Mouse (Mus musculus) cerebellum, adult 18-20 months (tissue): ENCODE data around the gene Zfp69.
A peak's percentile ranks its signal among the peaks of the same experiment; 100 is the strongest.

Experiments used
- DNase-seq, 2 experiments: peaks; one replicate each; pipeline ENCODE4 v3.0.0; 2021

The Zfp69 gene

DNA sequence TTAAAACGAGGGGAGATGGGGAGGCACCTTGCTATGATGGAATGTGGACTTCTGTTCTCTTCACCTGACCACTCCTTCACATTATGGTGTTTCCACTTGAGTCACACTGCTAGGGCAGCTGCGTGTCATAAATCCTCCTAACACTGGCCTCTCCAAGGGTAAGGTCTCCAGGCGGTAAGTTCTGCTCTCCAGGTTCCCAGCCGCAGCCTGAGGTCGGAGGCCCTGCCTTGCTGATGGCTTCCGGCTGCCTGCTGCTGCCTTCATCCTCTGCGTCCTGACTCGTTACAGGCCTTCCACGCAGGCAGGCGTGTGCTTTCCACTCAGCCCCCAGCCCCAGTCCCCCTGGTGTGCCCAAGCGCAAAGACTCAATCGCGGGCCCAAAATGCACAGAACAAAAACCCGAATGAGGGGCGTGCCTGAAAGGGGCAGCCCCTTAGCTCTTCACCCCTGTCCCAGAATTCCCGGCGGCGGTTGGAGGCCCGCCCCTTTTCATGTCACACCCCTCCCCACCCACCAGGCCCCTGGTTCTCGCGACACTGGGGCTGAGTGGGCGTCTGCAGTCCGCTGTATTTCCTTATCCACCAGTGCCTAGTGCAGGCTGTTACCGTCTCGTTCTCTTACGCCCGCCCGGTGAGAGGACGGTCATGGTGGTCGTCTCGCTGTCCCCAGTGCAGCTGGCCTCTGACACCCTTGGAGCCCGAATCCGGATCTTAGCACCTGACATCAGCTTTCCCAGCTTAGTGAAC is 26.8 kb downstream of the Zfp69 start, which contains the start of gene Exo5:
Gene Exo5 (minus strand): TSS at position 464 of the 746 bp plus-strand sequence.
- peak; percentile 77 for DNase-seq

DNA sequence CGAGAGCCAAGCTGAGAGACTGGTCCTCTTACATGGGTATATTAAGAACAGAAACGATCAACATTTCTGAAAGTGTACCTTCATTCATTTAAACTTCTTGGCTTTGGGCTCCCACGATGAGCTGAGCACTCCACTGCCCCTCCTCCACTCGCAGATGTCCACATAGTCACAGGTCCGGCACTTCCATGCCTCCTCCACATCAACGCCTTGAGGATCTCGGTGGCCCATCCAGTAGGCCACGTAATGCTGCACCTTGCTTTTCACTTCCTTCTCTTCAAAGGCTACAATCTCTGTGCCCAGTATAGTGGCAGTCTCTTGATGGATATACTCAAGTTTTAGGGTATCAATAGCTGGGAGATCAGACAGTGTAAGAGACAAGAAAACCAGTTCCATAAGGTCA is 30.0 kb downstream of the Zfp69 start:
- no peak for DNase-seq

DNA sequence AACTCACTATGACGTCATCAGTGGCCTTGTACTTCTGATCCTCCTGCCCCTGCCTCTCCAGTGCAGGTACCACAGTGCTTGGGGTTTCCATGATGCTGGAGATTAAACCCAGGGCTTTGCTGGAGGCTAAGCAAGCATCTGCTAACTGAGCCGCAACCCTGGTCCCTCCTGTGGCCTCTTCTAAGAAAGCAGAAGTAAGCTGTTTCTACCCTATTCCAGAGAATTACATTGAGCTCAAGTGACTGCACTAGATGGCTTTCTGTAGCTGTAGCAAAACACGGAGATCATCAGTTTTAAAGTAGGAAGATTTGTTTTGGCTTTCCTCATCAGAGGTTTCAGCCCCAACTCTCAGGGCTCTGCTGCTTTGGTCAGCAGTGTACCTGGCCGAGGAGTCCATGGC is 37.0 kb downstream of the Zfp69 start:
- no peak for DNase-seq

DNA sequence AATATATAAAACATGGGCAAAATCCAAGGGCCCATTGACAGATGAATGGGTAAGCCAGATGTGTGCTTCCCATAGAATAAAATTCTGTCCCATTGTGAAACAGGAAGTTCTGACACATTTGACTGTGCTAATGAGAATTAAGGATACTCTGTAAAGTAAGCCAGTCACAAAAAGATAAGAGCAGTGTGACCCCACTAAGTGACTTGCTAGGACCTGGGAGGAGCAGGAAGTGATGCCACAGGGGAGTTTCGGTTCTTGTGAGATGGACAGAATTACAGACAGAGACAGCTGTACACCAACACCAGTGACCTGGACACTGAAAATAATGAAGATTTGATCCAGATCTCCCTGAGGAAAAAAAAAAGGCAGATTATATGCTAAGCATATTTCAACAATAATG is 37.6 kb downstream of the Zfp69 start:
- DNase-seq = no peak

DNA sequence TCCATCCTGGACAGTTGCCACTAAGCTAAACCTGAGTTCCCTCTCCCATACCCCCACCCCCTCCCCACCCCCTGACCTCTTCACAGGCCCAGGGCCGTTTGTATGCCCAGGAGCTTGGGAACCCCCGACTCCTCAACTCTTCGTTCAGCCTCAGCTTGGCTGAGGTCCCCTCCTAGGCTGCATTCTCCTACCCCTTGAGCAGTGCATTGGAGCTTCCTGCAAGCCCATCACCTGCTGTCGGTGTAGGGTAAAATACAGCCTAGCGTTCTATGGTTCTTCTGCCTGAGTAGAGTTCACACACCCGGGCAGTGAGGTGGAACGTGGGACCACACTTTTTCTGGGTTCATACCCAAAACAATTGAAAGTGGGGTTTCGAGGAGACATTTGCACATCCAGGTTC is 38.1 kb downstream of the Zfp69 start:
- no peak for DNase-seq

DNA sequence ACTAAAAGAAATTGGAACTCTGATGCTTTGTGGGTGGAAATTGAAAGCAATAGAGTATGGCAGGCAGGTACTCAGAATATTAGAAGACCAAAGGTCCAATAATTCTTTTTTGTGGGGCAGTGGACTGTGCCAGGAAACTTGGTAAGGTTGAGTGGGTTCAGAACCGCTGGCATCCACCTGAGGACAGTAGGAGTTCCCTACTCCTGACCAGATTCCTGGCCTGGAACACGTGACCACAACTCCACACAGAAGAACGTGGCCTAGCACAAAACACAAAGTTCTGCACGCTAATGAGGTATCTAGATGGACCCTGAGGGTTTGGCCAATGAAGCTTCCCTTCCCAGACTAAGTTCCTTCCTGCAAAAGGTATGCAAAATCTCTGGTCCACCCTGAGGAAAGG is 38.6 kb downstream of the Zfp69 start:
- no peak for DNase-seq

DNA sequence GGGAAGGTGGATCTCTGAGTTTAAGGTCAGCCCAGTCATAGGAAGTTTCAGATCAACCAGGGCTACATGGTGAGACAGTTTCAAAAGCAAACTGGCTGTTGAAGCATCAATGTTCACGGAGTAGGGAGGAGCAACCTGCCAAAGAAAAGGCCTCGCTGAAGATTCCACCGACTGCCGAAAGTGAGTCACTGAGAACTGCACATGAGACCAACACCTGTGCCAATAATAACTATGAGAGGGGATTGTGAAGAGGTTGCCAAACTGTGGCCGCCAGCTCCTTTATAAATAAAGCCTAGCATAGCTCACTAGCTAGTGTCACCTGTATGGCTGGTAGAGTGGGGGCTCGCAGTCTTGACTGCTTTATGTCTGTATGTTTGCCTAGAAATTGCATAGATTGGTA is 40.4 kb downstream of the Zfp69 start:
- peak in 1 of 2 experiments; percentile 16 for DNase-seq

DNA sequence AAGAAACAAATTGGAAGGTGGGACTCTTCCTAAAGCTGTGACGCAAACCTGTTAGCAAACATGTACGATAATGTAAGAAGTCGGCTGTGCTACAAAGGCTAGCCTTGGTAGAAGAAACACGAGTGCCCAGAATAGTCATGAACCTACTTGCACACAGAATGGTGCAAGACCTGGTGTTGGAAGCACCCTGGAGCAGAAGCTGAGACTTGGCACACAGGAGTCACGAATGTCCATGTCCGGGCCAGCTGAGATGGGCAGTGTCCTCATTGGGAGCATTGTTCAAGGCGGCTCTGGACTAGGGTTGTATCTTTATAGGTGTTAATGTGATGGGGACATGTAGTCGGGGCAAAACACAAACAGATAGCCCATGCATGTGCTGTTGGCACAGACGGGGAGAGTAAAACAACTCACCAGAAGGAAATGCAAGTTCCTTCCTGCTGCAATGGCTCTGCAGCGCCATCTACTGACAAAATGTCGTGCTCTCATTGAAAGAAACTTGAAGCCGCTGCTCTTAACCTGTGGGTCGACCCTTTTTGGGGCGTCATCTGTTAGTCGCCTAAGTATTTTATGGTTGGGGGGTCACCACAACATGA is 41.8 kb downstream of the Zfp69 start:
- peak; percentile 68 to 83 for DNase-seq

DNA sequence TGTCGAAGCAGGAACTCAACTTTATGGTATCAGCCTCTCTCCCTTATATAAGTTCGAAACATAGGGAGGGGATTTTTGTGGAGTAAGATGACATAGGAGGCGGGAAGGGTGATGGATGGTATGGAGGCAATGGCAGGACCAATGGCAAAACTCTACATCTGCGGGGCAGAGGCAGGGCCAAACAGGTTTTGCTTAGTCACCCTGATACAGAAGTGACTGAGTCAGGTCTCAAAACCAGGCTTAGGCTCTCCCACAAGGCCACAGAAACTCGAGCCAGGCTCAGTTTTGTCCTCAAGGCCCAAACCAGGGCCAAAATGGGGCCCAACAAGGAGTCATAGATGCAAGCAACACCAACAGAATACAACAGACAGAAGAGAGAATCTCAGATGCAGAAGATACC is 45.9 kb downstream of the Zfp69 start:
- no peak for DNase-seq

DNA sequence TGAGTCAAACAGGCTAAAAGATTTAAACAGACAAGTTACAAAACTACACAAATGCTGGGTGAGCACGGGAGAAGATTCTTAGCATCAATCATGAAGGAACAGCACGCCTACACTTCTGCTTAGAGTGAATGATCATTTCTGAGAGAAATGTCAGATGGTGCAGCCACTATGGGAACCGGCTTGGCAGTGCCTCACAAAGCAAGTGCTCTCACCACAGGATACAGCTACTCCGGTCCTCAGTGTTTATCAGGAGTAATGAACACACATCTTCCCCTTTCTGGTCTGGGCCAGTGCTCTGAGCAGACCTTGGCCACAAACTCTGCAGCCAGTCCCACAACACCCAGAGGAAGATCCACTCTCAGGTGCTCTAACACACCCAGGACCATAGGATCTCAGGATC is 47.0 kb downstream of the Zfp69 start:
- peak in 1 of 2 experiments; percentile 32 for DNase-seq

DNA sequence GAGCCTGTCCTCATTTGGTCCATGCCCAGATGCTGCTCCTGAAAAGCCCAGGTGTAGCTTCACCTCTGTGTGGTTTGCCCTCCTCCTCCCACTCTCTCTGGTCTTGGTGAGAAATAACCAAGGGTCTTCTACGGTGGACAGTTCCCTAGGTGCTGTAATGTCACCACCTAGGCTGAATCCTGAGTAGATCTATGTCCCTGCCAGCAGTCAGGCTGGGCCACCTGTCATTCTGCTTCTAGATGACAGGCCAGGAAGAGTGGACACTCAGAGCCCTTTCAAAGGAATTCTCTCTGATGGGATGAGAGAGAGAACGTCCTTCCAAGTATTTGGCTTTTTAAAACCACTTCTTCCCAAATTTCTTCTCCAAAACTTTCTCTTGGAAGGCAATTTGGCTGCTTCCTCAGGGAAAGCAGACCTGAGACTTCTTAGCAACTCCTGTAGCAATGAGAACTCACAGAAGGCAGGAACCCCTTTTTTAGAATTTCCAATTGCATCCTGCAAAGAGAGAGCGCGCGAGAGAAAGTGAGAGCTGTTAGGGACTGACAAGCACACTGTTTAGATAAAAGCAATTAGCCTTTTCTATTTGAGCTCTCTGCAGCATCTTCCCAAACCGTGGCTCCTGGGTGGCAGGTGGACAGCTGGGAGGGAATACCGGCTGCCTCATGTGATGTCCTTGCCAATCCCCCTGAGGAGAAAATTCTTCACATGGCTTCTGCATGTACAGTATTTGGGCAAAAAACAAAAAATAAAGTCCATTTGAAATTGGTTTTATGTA is 55.5 kb downstream of the Zfp69 start:
- peak; percentile 50 to 52 for DNase-seq

DNA sequence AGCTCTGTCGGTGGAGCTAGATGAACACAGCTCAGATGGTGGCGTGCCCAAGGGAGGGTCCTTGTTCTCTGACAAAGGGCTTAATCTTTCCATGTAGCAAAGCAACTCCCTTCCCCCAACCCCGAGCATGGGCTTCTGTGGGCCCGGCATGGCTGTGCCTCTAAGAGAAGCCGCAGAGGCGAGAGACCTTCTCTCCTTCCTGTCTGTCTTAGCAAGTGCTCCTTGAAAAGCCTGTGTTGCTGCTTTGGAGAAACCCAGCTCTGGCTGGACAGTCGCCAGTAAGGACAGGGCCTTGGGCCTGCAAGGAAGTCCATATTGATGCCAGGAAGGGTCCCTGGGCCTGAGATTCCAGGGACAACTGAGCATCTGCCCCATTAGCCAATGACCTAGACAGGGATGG is 56.3 kb downstream of the Zfp69 start:
- peak; percentile 25 to 52 for DNase-seq

DNA sequence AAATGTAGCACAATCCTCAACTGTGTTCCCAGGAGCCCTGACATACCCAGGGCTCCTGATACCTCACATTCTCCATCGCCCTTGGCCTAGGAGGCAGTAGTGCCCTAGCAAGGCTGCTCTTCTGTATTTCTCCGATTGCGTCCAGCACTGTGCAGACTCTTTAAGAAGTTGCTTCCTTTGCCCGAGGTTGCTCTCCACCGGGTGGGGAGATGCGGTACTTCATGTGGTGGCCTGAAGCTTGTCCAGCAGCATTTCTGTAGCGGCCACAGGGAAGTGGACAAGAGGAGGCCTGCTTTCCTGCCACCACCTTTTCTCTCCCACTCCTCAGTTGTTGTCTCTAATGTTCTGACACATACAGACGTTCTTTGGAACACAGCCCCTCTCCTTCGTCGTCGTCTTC is 56.9 kb downstream of the Zfp69 start:
- DNase-seq = peak; percentile 37 to 47

DNA sequence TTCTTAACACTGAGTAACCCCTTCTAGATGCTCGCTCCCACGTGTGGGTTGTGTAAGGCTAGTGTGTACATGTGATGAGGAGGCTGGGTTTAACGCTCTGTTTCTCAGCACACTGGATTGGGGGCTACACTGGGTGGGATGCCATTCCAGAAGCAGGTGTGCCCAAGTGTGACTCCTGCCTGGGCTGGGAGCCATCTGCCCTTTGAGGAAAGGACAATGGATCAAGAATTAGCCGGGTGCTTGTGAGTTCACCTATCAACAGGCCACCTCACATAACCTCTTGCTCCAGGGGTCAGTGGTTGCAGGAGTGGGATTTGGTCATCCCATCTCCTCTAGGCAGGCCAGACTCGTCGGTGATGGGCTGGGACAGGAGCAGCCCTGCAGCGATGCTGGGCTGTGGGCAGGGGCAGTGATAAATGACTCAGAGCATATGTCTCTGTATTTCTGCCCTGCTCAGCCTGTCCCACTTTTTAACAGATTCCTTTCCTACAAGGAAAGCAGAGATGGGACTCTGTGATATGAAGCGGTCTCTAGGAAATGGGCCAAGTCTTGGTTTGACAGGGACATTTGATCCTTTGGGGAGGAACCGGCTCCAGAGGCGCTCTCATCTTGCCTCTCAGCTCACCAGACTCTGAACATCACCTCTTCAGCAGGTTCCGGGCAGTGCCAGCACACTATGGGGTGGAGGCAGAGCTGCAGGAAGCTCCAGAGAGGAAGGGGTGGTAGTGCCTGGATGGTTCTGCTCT is 57.7 kb downstream of the Zfp69 start:
- peak; percentile 66 to 67 for DNase-seq

DNA sequence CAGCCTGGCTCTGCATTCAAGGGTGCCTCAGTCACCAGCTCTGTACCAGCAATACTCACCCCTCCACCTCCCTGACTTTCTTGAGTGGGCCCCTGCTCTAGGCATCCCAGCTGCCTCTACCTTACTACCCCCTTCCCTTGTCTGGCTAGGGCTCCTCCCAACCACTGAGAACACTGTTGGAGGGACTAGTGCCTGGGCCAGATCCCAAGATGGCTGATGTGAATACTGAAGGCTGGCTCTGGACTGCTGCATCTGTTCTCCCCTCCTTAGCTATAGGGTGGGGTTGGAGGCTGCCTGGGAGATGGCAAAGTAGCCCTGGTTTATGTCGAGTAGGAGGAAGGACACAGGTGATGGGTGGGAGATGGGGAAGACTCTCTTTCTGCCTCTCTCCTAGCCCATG is 59.0 kb downstream of the Zfp69 start:
- DNase-seq = no peak

DNA sequence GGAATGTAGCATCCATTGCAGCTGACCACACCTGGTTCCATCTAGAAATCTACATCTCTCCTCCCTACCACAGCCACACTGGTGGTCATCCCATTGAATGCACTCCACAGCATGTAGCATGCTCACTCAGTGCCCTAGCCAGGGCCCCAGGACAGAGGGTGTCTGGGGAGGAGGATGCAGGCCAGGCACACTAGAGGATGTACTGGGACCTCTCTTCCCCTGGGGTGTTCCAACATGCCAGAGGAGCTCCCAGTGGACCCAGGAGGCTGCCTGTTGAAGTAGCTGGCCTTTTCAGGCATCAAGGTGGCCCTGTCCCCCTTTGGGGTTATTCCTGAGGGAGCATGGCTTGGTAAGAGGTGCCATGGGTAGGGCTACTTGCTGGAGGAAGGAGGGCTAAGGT is 59.5 kb downstream of the Zfp69 start:
- peak in 1 of 2 experiments; percentile 7 for DNase-seq

DNA sequence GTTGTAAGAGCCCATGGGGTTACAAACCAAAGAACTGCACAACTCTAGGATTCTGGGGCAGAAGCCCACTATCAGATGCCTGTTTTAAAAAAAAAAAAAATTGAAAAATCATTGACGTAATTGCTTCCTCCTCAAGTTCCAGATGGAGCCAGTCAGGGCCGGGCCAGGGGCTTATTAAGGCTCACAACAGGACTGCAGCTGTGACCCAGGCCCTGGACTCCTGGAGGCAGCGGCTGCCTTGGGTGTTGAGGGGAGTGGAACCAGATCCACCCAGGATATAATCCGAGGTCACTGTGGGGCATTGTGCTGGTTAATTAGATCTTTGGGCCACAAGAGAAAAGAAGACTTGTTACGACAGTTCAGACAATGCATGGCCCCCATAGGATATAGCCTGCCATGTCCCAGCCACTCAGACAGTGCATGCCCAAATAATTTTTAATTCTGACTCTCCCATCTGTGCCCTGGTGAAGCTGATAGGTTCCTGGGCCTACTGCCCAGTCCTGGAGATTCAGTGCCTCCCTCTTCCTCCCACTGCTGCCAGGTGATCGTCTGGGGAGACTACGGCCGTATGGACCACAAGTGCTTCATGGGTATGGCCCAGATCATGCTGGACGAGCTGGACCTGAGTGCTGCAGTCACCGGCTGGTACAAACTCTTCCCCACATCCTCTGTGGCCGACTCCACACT is 60.6 kb downstream of the Zfp69 start:
- peak; percentile 89 to 94 for DNase-seq

DNA sequence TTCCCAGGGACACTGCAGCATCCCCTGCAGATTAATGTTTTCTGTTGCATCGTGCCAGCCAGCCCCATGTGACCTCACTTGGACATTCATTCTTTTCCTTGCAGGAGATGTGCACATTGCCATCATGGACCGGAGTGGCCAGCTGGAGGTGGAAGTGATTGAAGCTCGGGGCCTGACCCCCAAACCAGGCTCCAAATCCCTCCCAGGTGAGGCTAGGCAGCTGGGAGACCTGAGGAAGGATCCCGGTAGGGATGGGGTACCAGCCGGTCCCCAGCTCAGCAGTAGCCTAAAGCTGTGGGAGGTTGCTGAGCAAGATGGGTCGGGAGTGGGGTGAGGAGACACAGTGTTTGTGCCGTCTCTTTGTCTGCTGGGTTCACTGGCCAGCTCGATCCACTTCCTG is 62.6 kb downstream of the Zfp69 start:
- DNase-seq = peak; percentile 23 to 46

DNA sequence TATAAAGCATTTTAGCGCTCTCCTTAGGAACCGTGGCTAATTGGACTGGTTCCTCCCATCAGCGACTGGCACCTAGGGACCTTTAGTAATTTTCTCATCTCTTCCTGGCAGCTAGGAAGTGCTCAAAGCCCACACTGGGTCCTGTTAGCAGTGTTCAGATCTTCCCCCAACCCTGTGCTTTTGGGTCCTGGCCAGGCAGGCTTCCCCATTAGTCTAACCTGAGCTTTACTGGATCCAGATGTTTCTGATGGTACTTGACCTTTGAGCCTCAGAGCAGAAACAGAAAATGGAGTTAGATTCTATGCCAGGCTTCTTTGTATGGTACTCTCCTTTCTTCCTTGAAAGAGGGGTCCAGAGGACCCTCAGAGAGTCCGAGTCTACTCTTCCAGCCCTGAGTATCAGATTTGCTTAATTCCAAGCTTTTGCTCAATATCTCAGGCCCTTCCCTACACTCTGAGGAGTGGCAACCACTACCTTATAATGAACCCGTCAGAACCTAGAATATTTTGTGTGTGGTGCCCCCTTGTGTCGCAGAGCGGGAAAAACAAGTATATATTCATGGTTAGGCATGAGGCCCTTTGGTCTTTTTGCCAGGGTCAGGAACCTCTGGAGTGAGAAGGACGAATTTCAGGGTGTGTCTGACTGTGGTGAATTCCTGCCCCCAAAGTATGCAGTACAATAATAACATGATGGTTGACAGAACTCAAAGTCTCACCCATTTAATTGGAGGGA is 64.0 kb downstream of the Zfp69 start:
- DNase-seq = peak; percentile 71 to 83

DNA sequence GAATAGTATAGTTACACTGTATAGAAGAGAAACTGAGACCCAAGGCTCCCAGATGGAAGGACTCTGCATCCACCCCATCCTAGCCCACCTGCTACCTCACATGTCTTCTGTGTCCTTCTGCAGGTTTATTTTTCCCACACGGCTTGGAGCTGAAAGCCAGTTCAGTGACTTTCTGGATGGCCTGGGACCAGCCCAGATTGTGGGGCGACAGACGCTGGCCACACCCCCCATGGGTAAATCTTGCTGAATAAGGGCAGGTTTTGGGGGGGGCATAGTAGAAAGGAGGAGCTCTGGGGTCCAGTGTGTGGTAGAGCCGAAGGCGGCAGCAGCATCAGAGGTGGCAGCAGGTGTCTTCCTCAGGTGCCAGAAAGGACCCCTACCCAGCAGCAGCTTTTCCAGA is 64.7 kb downstream of the Zfp69 start:
- DNase-seq = peak in 1 of 2 experiments; percentile 30

DNA sequence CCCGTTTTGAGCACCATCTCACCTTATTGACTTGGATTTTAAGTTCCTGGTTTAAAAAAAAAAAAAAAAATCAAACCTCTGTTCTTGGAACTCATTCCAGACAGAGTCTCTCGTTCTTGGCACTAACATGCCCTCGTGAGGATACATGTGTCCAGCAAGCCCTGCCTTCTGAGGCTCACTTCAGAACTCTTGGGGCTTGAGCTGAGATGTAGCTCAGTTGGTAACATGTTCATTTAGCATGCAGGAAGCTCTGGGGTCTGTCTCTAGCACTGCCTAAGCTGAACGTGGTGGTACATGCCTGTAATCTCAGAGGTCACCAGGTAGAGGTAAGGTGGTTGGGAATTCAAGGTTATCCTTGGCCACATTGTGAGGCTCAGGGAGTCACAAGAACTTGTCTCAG is 65.4 kb downstream of the Zfp69 start:
- DNase-seq = no peak
